Mouse (Mus musculus) kidney, adult 2 months (tissue): ENCODE results near the gene Slc25a13.

Experiments
- CTCF ChIP-seq: fragments of 200-500 bp; conservative IDR thresholded peaks from 2 replicates; pipeline ENCODE4 v1.5.1; 2011; ENCODE audit warnings: low read depth, mild to moderate bottlenecking, control low read depth, low read length, moderate library complexity, mixed read lengths; ENCODE audit not compliant: insufficient read depth, insufficient read length
- POLR2A ChIP-seq: fragments of 200-500 bp; IDR thresholded peaks from one replicate; pipeline ENCODE4 v1.6.1; 2011; ENCODE audit warnings: low read depth, low read length, control low read depth

GRCm38 (mm10) chr6:6159221-6159859, 57.6 kb downstream of the Slc25a13 start:
- no peak for TF ChIP-seq CTCF
- TF ChIP-seq POLR2A, result no peak
